Mouse (Mus musculus) small intestine, adult 2 months (tissue): Measurements from ENCODE around the gene Ear1.
"Not testable (repeated sequence)": the region's sequence is repeated elsewhere in the genome, so short reads cannot be mapped to it uniquely, and the experiment has no call there.

Source experiments
- CTCF ChIP-seq: fragments of 200-500 bp; IDR thresholded peaks from 2 replicates; pipeline ENCODE4 v1.5.1; 2012; ENCODE audit warnings: low read depth, mild to moderate bottlenecking, control low read depth, inconsistent platforms, low read length, moderate library complexity, mixed read lengths; ENCODE audit not compliant: insufficient replicate concordance, insufficient read length; ENCODE audit errors: extremely low read depth
- POLR2A ChIP-seq: fragments of 200-500 bp; IDR thresholded peaks from 2 replicates; pipeline ENCODE4 v1.6.1; 2012; ENCODE audit warnings: low read depth, mild to moderate bottlenecking, control low read depth, inconsistent platforms, low read length, moderate library complexity

DNA sequence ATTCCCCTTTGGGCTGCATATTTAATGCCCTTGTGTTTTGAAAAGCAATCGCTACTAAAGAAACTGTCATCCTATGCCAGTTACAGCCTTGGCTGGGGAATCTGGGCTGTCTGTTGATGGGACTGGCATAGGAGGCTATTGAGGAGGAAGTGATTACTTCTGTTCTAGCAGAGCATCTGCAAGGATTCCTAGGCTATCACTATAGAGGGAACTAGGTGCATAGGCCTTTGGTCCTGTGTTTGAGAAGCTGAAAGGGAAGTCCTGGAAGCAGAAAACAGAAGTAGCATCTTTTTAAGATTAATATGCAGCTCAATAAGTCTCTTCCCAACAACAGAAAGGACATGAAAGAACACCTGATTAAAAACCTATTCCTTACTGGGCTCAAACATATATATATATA lies 16.0 kb upstream of the Ear1 start:
- not testable (repeated sequence) for TF ChIP-seq POLR2A, CTCF
